Mouse (Mus musculus): ENCODE measurements at regions not wholly inside any gene's neighbourhood (a gene's known extent, or its start where the extent isn't known, plus 50 kb on each side); places are given as distances from the start of the nearest gene placed in this dataset.

DNA sequence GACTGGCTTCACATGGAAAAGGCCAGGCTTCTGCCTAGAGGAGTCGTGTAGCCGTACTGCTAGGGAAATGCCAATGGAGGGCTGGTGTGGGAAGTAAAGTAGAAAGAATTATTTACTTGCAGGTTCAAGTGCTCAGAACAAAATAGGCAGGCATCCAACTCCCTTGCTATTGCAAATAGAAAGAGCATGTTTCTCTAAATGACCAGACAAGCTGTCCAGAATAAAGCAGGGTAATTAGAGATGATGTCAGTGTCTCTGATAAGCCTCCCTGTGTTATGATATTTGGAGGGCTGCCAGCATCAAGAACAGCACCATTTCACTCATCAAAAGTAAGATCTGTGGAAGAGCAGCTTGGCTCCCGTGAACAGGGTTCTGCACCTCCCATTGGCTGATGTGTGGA is 192.4 kb downstream of the Usp46 start:
- no peak for DNase-seq

GRCm38 (mm10) chr5:73880936-73881335 is 187.3 kb downstream of the Usp46 start:
- DNase-seq, result peak; percentile 56 to 66

GRCm38 (mm10) chr5:73881941-73882340 is 186.3 kb downstream of the Usp46 start:
- DNase-seq, result peak; percentile 75 to 78

- no peak for DNase-seq
Measured at GRCm38 (mm10) chr5:73884998-73885397, 183.2 kb downstream of the Usp46 start.

- DNase-seq, result no peak
Measured at GRCm38 (mm10) chr5:73885691-73886090, 182.5 kb downstream of the Usp46 start.

GRCm38 (mm10) chr5:73887306-73887958 is 180.8 kb downstream of the Usp46 start:
- DNase-seq, result no peak

DNA sequence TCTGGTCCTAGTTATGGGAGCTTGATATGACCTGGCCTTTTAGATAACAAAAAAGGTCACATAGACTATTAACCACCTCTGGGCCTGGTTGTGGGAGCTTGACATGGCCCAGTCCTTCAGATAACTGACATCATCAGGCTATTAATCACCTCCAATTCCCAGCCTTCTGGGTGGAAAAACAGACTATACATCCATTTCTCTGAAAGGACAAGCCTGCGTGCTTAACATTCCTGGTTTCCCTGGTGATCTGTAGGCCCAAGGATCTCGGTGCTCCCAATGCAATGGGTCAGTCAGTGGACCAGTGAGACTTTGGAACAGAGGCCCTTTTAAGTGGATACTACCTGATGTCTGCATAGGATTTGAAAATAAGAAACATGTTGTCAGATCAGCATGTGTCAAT is 179.8 kb downstream of the Usp46 start:
- DNase-seq, result no peak

GRCm38 (mm10) chr5:73889342-73889741 is 178.9 kb downstream of the Usp46 start:
- DNase-seq, result no peak

DNA sequence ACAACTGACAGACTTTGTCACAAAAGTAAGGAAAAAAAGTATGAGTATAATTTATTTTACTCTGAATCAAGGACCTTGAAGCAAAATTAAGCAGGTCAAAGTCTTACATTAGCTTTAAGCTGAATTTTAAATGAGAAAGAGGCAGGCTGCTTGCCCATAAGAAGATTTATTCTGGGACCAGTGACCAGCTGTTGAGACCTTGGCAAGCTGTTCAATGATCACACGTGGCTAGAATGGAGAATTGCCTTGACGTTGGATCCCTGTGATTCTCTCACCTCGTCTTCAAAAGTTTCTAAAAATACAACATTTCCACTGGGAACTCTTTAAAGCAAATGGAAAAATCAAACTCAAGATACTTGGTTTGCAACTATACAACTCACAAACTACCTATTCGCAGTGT is 177.3 kb downstream of the Usp46 start:
- no peak for DNase-seq

GRCm38 (mm10) chr5:73891606-73892005 is 176.6 kb downstream of the Usp46 start:
- no peak for DNase-seq

- no peak for DNase-seq
Measured at GRCm38 (mm10) chr5:73892440-73893225, 175.6 kb downstream of the Usp46 start.

DNA sequence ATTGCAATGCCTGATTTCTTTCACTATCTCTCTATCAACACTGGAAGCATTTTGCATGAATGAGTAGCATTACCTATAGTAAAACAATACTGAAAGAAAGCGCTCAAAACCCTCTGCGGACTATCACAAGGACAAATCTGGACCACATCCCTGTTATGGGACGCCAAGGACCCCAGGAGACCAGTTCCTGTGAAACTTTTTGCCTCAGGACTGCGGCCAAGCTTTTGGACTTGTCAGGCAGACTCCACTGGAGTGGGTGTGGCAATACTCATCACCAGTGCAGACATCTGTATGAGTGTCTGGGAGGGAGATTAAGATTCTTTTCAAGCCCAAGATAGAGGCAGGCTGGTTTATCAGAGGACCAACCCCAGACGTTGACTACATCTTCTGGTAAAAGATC is 173.0 kb downstream of the Usp46 start:
- DNase-seq, result no peak

DNA sequence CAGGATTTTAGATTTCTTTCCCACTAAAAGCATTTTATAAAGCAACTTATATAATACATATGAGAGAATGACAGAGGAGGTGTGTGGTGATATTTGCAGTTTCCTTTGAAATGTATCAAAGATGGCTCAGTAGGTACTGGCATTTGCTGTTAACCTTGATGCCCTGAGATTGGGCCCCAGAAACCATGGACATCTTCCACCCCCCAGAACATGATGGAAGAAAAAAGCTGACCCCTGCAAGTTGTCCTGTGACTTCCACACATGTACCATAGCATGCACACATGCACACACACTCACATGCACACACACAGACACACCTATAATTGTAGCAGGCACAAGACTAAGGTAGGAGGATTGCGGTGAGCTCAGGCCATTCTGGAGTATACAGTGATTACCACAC is 171.4 kb downstream of the Usp46 start:
- DNase-seq, result no peak

DNA sequence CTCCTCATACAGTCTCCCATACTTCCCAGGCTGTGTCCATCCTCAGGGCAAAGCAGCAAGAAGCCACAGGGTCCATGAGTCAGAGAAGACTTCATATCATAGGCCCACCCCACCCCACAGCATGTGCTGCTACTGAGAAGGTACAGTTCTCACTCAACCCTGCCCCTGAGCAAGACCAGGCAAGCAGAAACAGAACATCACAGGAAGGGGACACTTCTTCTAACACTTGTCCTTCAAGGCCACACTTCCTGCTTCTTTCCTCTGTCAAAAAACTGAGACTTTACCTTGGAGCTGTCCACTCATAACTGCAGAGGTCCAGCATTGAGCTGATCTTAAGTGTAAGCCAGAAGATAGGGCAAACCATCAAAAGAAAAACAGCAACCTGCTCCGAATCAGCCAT is 166.6 kb downstream of the Usp46 start:
- no peak for DNase-seq

DNA sequence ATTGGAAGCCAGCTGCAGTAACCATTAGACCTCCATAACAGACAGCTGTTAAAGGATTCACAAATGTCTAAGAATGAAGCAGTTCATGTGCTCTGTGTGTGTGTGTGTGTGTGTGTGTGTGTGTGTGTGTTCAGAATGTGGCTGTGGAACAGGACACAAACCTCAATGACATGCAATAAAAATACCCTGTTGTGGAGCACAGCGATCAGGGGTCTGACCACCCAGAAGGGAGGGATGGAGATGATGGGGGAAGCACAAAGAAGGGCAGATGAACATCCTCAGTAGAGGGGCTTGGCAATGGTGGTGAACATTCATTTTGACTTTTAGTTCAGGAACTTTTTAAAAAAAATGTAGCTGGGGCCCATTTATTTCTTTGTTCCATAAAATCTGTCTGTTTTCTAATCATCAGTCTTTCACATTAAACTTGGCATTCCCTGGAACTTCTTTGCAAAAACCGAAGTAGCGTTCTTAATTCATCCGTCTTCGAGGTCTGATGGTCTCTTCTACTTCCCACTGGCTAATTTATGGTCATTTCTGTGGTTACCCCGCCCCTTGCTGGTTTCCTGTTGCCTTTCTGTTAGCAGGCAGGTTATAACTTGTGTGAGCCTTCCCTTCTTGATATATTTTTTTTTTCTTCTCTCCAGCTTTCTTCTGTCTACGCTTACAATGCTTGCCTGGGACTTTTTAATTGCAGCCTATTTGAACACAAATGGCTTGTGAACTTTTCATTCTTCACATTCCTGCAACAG is 165.6 kb downstream of the Usp46 start:
- DNase-seq, result no peak

DNA sequence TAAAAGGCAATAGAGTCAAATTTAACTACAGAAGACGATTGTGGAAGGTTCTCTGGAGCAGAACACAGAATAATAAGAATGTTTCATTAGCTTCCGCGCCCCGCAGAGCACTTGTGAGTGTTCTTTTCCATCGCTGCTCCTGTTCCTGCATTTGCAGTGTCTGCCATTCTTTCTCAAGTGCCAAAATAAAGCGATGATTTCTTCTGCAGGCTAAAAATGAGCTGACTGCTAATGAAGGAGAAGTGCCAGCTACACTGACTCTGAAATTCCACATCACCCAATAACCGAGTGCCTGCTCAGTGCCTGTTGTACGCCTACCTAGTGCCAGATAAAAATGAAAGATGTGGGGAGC is 165.0 kb downstream of the Usp46 start:
- DNase-seq, result no peak

DNA sequence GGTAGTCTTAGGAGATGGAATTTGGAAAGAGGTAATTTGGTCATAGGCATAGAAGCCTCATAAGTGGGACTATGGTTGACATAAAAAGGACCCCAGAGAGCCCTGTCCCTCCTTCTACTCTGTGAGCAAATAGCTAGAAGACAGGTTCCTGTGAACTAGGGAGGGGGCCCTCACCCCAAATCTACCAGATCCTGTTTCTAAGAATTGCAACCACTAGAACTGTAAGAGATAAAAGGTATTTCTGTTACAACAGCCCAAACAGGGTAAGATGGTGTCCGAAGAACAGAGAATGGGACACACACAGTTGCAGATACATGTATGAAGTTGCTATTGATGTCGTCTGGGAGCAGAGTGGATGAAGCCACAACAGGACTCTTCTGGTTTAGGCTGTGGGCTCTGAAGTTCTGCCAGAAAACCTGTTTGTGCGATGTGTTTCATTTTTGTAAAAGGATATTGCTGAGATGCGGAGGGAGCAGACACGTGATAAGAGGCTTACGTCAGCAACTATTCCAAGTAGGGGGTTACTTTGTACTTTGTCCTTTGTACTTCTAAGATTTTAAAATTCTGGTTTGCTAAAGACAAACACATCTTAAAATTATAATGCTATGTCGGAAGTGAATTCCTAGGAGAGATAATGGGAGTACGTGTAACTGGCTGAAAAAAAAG is 164.0 kb downstream of the Usp46 start:
- no peak for DNase-seq

GRCm38 (mm10) chr5:73912149-73912548 is 156.1 kb downstream of the Usp46 start:
- no peak for DNase-seq

- DNase-seq, result no peak
Measured at GRCm38 (mm10) chr5:73913116-73913515, 155.1 kb downstream of the Usp46 start.

- no peak for DNase-seq
Measured at GRCm38 (mm10) chr5:73918011-73918410, 150.2 kb downstream of the Usp46 start.

GRCm38 (mm10) chr5:73919936-73920335 is 148.3 kb downstream of the Usp46 start:
- DNase-seq, result peak; percentile 4 to 26

DNA sequence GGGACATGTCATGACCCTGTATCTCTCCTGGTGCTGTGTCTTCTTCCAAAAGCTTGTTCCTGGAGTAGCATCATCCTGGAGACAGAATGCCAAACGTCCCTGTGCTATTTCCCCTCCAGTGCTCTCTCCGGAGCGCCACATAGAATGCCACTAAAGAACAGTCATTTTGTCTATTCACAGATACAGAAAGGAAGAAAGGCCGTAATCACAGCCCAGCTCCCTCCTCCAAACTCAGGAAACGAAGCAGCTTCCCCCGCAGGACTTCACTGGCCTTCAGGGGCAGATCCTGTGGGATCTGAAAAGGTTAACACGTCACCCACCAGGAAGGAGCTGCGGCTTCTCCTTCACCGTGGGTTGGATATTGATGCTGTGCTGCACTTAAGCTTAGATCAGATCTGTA is 140.7 kb downstream of the Usp46 start:
- DNase-seq, result no peak

DNA sequence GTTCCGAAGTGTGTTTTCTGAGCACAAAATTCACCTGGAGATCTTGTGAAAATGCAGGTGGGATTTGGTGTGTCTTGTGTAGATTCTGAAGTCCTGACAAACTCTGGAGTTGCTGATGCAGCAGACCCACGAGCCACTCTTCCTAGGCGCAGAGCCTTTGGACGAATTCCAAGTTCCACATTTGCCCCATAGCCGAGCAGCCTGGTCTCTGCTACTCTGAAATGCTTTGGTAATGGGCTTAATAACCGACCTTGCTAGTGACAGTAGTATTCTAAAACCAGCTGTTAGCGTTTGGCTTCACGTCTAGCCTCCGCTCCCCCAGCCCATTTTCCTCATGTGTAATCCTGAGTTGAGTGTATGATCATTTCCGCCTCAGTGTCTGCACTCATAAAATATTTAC is 139.5 kb downstream of the Usp46 start:
- DNase-seq, result no peak
